Mouse (Mus musculus) limb, embryonic 14.5 days (tissue): ENCODE results near the gene Gm9745. TPM values are rescaled to one million over a fixed set of nuclear protein-coding genes. Genes with fewer than 3 reads are reported as not detected.
A peak's percentile ranks its signal among the peaks of the same experiment; 100 is the strongest.
"Not testable (repeated sequence)": the region's sequence is repeated elsewhere in the genome, so short reads cannot be mapped to it uniquely, and the experiment has no call there.

Experiments
- ATAC-seq: fragments of 200-750 bp; cut with Nextera tagmentation; 2 replicates; pipeline ENCODE4 v1.8.0; 2017; ENCODE audit warnings: low read depth, moderate number of reproducible peaks, moderate TSS enrichment; ENCODE audit not compliant: low FRiP score
- DNase-seq: peaks from one replicate; pipeline ENCODE4 v3.0.0-alpha.2; 2015; ENCODE audit warnings: low spot score
- H3K27ac ChIP-seq: fragments of 300-500 bp; sonication (generic); replicated peaks from 2 replicates; pipeline ENCODE4 v1.5.1; 2014; ENCODE audit warnings: low read depth, mild to moderate bottlenecking, low read length, moderate library complexity, mixed read lengths
- H3K27me3 ChIP-seq: fragments of 300-500 bp; sonication (generic); 2 replicates; pipeline ENCODE4 v1.6.1; 2014; ENCODE audit warnings: low read length, mixed read lengths; ENCODE audit not compliant: control insufficient read depth, insufficient read depth
- H3K36me3 ChIP-seq: fragments of 300-500 bp; sonication (generic); 2 replicates; pipeline ENCODE4 v1.6.1; 2014; ENCODE audit warnings: mild to moderate bottlenecking, low read length, moderate library complexity, mixed read lengths; ENCODE audit not compliant: control insufficient read depth, insufficient read depth
- H3K4me1 ChIP-seq: fragments of 300-500 bp; sonication (generic); 2 replicates; pipeline ENCODE4 v1.6.1; 2014; ENCODE audit warnings: antibody characterized with exemption, low read length, mixed read lengths; ENCODE audit not compliant: control insufficient read depth, insufficient read depth
- H3K4me2 ChIP-seq: fragments of 300-500 bp; sonication (generic); replicated peaks from 2 replicates; pipeline ENCODE4 v1.6.1; 2014; ENCODE audit warnings: low read depth, mild to moderate bottlenecking, low read length, moderate library complexity; ENCODE audit not compliant: severe bottlenecking
- H3K4me3 ChIP-seq: fragments of 300-500 bp; sonication (generic); replicated peaks from 2 replicates; pipeline ENCODE4 v1.5.1; 2014; ENCODE audit warnings: low read length
- H3K9ac ChIP-seq: fragments of 300-500 bp; sonication (generic); 2 replicates; pipeline ENCODE4 v1.6.1; 2014; ENCODE audit warnings: mild to moderate bottlenecking, low read depth, low read length, moderate library complexity; ENCODE audit not compliant: severe bottlenecking
- H3K9me3 ChIP-seq: fragments of 300-500 bp; sonication (generic); 2 replicates; pipeline ENCODE4 v1.6.1; 2016; ENCODE audit warnings: low read length; ENCODE audit not compliant: control insufficient read depth
- POLR2A ChIP-seq: fragments of 200-500 bp; IDR thresholded peaks from 2 replicates; pipeline ENCODE4 v1.8.0; 2012; ENCODE audit warnings: inconsistent platforms, mild to moderate bottlenecking, moderate library complexity, borderline replicate concordance; ENCODE audit not compliant: insufficient read depth, insufficient read length; ENCODE audit errors: extremely low read depth
- WGBS: fragments of 180-500 bp; shearing (Covaris S2); extraction: QIAGEN DNeasy Blood & Tissue Kit; methylation state at CpG from one replicate; pipeline ENCODE4 v1.1.7; 2014; 5-methylcytosine and 5-hydroxymethylcytosine counted together
- polyA plus RNA-seq, 2 experiments: library from polyadenylated mRNA; depleted of rRNA in 1 of 2; stranded (reverse) in 1 of 2; unstranded in 1 of 2; fragments of >200 nt; fragmentation: Nextera tagmentation in 1 of 2; extraction: Ambion mirVana in 1 of 2; gene quantifications; 2 replicates each; pipeline versions ENCODE4 v1.2.1 to v1.2.3; 2012 to 2014

The Gm9745 gene
- polyA plus RNA-seq (2012; rRNA removed) (not detected in 2 replicates), polyA plus RNA-seq (2014; fragmentation: Nextera tagmentation; extraction: Ambion mirVana) (not detected in 2 replicates)

DNA sequence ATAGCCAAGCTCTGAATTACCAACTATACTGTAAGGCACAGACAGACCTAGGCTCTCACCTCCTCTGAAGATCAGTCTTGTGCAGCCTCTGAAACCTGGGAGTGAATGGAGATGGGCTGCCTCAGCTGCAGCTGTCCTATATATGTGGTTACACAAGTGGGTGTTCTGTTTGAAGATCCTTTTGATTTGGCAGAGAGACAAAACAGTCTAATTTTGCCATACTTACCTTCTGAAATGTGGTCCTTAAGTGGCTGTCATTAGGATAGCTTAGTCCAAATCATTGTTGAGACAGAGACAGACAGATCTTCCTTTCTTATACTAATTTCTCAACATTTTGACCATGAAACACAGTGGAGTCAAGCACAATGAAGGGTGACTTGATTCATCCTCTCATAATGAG, at the start of gene Gm9745:
Gene Gm9745, minus strand, starts transcription at position 101 of the 400 bp plus-strand sequence.
- H3K27me3 ChIP-seq, H3K9ac ChIP-seq, H3K27ac ChIP-seq, H3K4me3 ChIP-seq, H3K4me1 ChIP-seq, H3K4me2 ChIP-seq, H3K36me3 ChIP-seq, DNase-seq, H3K9me3 ChIP-seq, ATAC-seq: not testable (repeated sequence)

DNA sequence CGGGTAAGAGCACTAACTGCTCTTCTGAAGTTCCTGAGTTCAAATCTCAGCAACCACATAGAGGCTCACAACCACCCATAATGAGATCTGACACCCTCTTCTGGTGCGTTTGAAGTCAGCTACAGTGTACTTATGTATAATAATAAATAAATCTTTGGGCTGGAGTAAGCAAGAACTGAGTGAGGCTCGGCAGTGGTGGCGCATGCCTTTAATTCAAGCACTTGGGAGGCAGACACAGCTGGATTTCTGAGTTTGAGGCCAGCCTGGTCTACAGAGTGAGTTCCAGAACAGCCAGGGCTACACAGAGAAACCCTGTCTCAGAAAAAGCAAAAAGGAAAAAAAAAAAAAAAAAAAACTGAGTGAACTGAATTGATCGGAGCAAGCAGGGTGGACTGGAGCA, 49.2 kb upstream of the Gm9745 start:
- WGBS = 86% methylated on average over 5 of the region's 5 CpGs
- not testable (repeated sequence) for H3K4me3 ChIP-seq, H3K9ac ChIP-seq, H3K4me1 ChIP-seq, H3K27me3 ChIP-seq, H3K36me3 ChIP-seq, H3K4me2 ChIP-seq, DNase-seq, H3K27ac ChIP-seq, ATAC-seq, H3K9me3 ChIP-seq

DNA sequence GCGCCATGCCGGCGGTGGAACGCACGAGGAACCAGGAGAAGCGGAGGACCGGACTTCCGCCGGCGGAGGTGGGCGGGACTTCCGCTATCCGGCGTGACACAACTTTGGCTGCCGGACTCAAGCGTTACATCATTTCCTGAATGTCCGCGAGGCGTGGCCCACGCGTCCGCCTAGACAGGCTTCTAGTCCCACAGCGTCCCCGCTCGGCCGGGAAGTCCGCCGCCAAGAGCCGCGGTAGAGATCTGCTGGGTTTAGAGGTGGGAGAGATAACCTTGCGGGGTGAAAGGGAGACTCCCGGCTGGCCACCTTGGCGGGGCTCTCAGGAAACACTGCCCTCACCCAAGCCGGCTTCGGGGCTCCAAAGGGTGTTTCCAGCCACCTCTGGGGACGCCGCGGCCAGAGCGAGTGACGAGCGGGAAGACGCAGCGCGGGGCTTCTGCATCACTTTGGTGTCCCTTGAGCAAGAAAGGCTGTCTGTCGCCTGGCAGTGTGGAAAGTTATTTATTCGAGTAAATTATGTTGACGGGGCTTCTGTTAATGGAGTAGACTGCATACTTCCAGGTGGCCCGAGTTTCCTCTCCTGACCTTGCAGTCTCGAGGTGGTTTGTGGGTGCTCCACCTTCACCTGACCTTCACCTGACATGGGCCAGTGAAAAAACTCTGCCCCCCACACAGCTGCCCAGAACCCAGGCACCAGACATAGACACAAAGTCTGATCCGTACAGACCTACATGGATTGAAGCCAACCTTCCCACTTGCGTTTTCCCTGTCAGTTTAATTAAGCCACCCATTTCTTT, 48.2 kb upstream of the Gm9745 start, which contains the start of gene Gtpbp4:
Gene Gtpbp4, minus strand, starts transcription at position 94 of the 797 bp plus-strand sequence.
- peak within 1 kb of the TSS; percentile 96 for H3K4me3 ChIP-seq
- H3K9me3 ChIP-seq = no peaks in the 10 kb centered on the region
- H3K27ac ChIP-seq = peak within 1 kb of the TSS; percentile 61
- TF ChIP-seq POLR2A = peak; percentile 77; the same call in 1 of the 2 replicates
- H3K36me3 ChIP-seq = peaks cover 9% of the 10 kb centered on the region
- H3K4me2 ChIP-seq = peak within 1 kb of the TSS; percentile 80
- peak within 1 kb of the TSS; percentile 87 for H3K9ac ChIP-seq
- under 1% methylated on average over 51 of the region's 51 CpGs for WGBS
- no peaks in the 10 kb centered on the region for H3K27me3 ChIP-seq
- DNase-seq (peak; percentile 97), ATAC-seq (peak; percentile 99)
- H3K4me1 ChIP-seq = peaks cover 9% of the 10 kb centered on the region

DNA sequence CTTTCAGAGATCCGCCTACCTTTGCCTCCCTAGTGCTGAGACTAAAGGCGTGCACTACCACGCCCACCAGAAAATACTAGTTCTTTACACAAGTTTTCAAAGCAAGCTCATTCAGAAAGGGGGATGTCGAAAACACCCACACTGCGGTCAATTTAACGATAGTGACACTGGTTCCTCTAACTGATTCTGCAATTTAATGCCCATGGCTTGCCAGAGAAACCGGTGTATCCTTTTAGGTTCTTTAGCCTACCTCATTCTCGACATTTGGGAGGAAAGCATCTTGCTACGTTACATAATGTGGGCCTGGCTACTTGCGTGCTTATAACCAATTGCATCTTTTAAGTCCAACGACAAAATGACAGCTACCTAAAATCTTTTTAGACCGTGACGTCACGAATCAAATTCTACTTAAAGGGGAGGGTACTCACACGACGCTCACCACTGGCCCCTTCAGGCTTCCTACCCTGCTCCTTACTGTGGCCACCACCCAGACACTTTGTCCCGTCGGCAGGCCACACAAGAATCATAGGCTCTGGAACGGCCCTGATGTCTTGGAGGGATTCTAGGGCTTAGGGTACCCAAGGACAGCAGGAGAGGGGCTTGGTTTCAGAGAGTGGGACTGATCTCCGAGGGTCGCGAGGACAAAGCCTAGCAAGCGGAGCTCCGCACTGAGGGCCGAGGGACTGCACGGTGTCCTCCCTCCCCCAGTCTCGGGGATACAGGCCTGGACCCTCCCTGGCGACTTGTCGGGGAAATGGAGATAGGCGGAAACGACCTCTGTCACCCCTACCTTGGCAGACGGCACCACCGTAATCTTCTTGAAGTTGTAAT, 47.3 kb upstream of the Gm9745 start:
- peaks cover 17% of the 10 kb centered on the region for H3K36me3 ChIP-seq
- peak overlapping the region; percentile 80 for H3K4me2 ChIP-seq
- DNase-seq (peak; percentile 44), ATAC-seq (peak; percentile 50; the same call in 1 of the 2 replicates)
- no peaks in the 10 kb centered on the region for H3K9me3 ChIP-seq
- no peaks in the 10 kb centered on the region for H3K27me3 ChIP-seq
- 5% methylated on average over 33 of the region's 33 CpGs for WGBS
- H3K27ac ChIP-seq = peak overlapping the region; percentile 48
- H3K4me1 ChIP-seq = peaks cover 9% of the 10 kb centered on the region
- TF ChIP-seq POLR2A = no peak
- H3K9ac ChIP-seq = peak overlapping the region; percentile 87
- peak overlapping the region; percentile 96 for H3K4me3 ChIP-seq

DNA sequence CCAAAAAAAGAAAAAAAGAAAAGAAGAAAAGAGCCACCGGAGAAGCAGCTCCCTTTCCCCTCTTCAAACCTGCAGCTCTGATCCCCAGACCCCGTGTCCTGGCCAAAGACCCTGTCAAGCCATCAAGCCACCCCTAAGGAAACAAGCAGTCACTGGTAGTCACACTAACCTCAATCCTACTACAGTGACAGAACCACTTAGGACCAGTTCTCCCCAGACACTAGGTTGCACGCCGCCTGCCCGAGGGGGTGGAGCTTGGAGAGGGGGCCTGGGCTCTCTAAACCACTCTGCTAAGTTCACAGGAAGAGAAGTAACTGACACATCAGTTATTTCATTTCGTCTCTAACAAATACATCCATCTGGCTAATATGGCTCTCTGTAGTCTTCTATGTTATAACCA, 44.2 kb upstream of the Gm9745 start:
- WGBS = 92% methylated on average over 6 of the region's 6 CpGs
- ATAC-seq (no peak), DNase-seq (no peak)
- Histone ChIP-seq H3K36me3 (peaks cover 34% of the 10 kb centered on the region), H3K9me3 (no peaks in the 10 kb centered on the region), H3K4me2 (no peak overlapping the region), H3K27me3 (no peaks in the 10 kb centered on the region), H3K4me1 (peaks cover 9% of the 10 kb centered on the region), H3K27ac (no peak overlapping the region), H3K4me3 (no peak overlapping the region), H3K9ac (no peak overlapping the region)
- no peak for TF ChIP-seq POLR2A
